Mouse (Mus musculus) left cerebral cortex, adult 2 months (tissue): ENCODE data around the gene Akap8l. TPM values are rescaled to one million over a fixed set of nuclear protein-coding genes. Genes with fewer than 3 reads are reported as not detected.

ENCODE experiments used
- DNase-seq, 2 experiments: peaks; one replicate each; pipeline ENCODE4 v3.0.0; 2021 to 2022; ENCODE audit warnings: low spot score in 2 of 2, mixed read lengths in 1 of 2; ENCODE audit errors: extremely low spot score in 1 of 2
- H3K27ac ChIP-seq: fragments of 200-600 bp; 2 replicates; pipeline ENCODE4 v1.8.1; 2022
- H3K4me3 ChIP-seq: fragments of 200-600 bp; 2 replicates; pipeline ENCODE4 v1.8.1; 2022
- CTCF ChIP-seq: fragments of 200-600 bp; IDR thresholded peaks from 2 replicates; pipeline ENCODE4 v1.8.1; 2022; ENCODE audit warnings: antibody characterized with exemption, mild to moderate bottlenecking, moderate library complexity
- intact Hi-C: fragments of 180-260 bp; cut with DNase I; formaldehyde crosslinking; loops from one replicate; pipeline ENCODE4 v1.15.1; 2025
- total RNA-seq, 2 experiments: library from RNA; stranded (reverse); gene quantifications; 2 replicates each; pipeline ENCODE4 v1.2.3; 2021

Akap8l gene
- total RNA-seq, 2 experiments from 2014 or later = 230 to 236 TPM

DNA sequence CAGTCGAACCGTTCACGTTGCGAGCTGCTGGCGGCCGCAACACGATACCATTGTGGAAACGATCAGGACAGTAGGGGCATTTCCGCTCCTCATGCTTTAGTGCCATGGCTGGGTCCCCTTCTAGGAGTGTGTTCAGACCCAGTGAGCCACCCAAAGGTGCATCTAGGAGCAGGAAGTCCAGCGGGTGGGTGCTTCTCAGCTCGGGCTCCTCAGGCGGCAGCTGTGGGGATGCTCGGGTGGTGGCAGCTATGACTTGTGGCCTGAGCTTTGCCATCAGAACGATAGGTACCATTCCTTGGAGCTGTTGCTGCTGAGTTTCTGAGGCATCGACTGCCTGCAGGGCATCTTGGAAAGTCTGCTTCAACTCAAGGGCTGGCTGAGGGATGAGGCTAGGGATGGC, 26.1 kb upstream of the Akap8l start:
- no peak overlapping the region for H3K4me3 ChIP-seq
- DNase-seq = no peak
- no peak overlapping the region for H3K27ac ChIP-seq
- no peak for TF ChIP-seq CTCF
- intact Hi-C loops = no loop called here

- no peak overlapping the region for H3K4me3 ChIP-seq
- no peak for TF ChIP-seq CTCF
- no peak overlapping the region for H3K27ac ChIP-seq
- DNase-seq = no peak
- intact Hi-C loops = no loop called here
Measured at GRCm38 (mm10) chr17:32368991-32369578, 18.7 kb upstream of the Akap8l start.

DNA sequence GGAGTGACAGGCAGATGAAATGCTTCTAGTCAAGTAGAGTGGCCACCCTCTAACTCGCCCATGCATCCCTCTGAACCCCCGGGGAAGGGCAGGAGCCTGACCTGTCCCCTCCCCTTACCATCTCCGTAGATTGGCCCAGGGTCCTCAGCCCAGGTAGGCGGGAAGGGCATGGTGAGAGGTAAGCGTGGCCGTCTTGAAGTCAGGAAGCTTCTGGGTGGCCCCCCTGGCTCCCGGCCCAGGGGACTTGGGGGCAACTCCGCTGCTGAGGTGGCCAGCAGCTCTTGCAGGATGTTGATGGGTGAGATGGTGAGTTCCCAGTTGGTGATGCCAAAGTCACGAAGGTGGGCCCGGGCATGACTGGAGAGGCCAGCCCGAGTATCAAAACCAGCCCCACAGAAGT, 17.3 kb upstream of the Akap8l start:
- no peak for TF ChIP-seq CTCF
- intact Hi-C loops = no loop called here

GRCm38 (mm10) chr17:32365296-32365695, 14.9 kb upstream of the Akap8l start:
- no peak for DNase-seq
- intact Hi-C loops = loop anchor here (1.0 to 2.0 kb wide), 2 partner anchors 12 to 24 kb away; partner anchors contain the start of gene Wiz
- Histone ChIP-seq H3K27ac (no peak overlapping the region), H3K4me3 (no peak overlapping the region)
- TF ChIP-seq CTCF = no peak

More for the DNA sequence above, 17.3 kb upstream of the Akap8l start:
- no peak for DNase-seq
- Histone ChIP-seq H3K27ac (no peak overlapping the region), H3K4me3 (no peak overlapping the region)

GRCm38 (mm10) chr17:32364850-32365249, 14.4 kb upstream of the Akap8l start:
- intact Hi-C loops = loop anchor here (1.0 to 2.0 kb wide), 2 partner anchors 12 to 24 kb away; partner anchors contain the start of gene Wiz
- Histone ChIP-seq H3K4me3 (peak overlapping the region; percentile 81), H3K27ac (peak overlapping the region; percentile 69; the same call in 1 of the 2 replicates)
- DNase-seq = no peak
- TF ChIP-seq CTCF = no peak

DNA sequence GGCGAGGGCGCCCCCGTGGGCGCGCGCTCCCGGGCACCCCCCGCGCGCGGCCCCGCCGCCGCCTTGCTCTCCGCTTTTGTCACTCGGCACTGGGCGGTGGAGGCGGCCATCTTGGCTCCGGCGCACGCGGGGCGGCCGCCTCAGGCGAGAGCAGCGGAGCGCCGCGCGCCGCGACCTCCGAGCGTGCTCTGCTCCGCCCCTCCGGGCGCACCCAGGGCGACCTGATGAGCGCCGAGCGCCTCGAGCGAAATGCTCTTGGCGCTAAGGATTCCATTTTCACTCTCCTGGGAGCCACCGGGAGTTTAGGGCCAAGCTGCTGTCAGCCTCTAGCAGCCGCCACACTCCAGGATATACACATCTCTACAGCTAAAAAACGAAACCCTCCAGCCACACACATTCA, 13.9 kb upstream of the Akap8l start:
- intact Hi-C loops = loop anchor here (2.0 kb wide), 1 partner anchor 24 kb away; the partner anchor contains the start of gene Wiz
- no peak; the same call in 1 of the 2 replicates for TF ChIP-seq CTCF
- DNase-seq = peak; percentile 89 to 91
- peak overlapping the region; percentile 69 for H3K27ac ChIP-seq
- H3K4me3 ChIP-seq = peak overlapping the region; percentile 81

GRCm38 (mm10) chr17:32363821-32364301, 13.5 kb upstream of the Akap8l start:
- no peak for DNase-seq
- Histone ChIP-seq H3K27ac (peak overlapping the region; percentile 66), H3K4me3 (peak overlapping the region; percentile 81)
- TF ChIP-seq CTCF = no peak
- intact Hi-C loops = loop anchor here (2.0 kb wide), 1 partner anchor 25 kb away; the partner anchor contains the start of gene Wiz

- intact Hi-C loops = no loop called here
- no peak for TF ChIP-seq CTCF
- DNase-seq = no peak
- Histone ChIP-seq H3K27ac (no peak overlapping the region), H3K4me3 (no peak overlapping the region)
Measured at GRCm38 (mm10) chr17:32362686-32363085, 12.3 kb upstream of the Akap8l start.

- H3K4me3 ChIP-seq = no peak overlapping the region
- DNase-seq = no peak
- intact Hi-C loops = no loop called here
- H3K27ac ChIP-seq = peak overlapping the region; percentile 76; the same call in 1 of the 2 replicates
- no peak for TF ChIP-seq CTCF
Measured at GRCm38 (mm10) chr17:32359928-32360327, 9.5 kb upstream of the Akap8l start.

GRCm38 (mm10) chr17:32358943-32359340, 8.5 kb upstream of the Akap8l start:
- no peak for DNase-seq
- Histone ChIP-seq H3K4me3 (no peak overlapping the region), H3K27ac (peak overlapping the region; percentile 76)
- TF ChIP-seq CTCF = no peak
- intact Hi-C loops = no loop called here

GRCm38 (mm10) chr17:32358192-32358942, 8.0 kb upstream of the Akap8l start:
- TF ChIP-seq CTCF = no peak
- intact Hi-C loops = no loop called here
- Histone ChIP-seq H3K27ac (peak overlapping the region; percentile 76), H3K4me3 (no peak overlapping the region)
- no peak for DNase-seq
